Mouse (Mus musculus): ENCODE measurements around the gene Camk2b. TPM values are rescaled to one million over a fixed set of nuclear protein-coding genes. Genes with fewer than 3 reads are reported as not detected.

Camk2b gene
- polyA plus RNA-seq (2012; ENCODE audit: low replicate concordance), result 0.30 and 0.88 TPM in 2 replicates

DNA sequence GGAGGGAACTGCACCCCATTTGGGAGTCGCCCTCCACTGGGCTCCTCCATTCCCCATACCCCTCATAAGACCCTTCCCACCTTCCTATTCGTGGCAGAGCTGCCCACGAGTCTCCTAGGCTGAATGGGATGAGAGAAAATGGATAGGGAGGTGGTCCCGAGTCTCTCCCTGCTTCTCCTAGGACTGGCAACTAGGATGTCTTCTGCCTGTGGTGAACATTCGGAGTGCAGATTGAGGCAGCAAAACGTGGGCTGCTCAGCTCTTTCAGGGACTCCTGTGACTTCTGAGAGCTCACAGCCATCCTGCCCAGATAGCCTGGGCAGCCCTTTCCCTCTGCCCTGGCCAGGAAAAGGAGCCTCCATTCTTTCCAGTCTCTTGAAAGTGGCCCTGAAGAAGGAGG lies at the start of gene Camk2b:
TSS of gene Camk2b (minus strand) at position 187 of the 400 bp plus-strand sequence.

DNA sequence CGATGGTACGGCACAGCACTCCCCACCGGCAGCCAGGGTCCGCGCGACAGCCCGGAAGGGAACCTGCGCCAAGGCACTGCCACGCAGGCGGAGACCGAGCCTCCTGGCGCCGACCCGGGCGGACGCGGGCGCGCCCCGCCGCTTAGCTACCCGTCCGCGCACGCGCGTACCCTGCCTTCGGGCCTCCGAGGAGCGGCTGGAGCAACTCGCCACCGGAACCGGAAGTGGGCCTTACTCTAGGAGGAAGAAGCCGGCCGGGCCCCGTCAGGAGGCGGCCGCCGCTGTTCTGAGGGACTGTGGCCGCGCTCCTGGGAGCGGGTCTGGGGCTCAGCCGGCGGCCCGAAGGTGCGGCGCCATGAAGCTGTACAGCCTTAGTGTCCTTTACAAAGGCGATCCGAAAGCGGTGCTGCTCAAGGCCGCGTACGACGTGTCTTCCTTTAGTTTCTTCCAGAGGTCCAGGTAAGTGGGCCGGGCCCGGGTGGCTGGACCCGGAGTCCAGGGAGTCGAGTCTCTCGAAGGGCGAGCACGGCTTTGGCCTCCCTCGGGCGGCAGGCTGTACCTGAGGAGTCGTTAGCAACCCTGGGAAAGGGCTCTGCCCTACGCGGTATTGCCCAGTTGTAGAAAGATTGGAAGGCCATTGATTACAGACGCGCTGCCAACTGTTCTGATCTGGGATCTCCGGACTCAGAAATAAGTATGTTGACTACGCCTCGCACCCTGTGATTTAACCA lies 110.5 kb downstream of the Camk2b start, which contains the start of gene Ykt6:
TSS of gene Ykt6 (plus strand) at position 148 of the 731 bp plus-strand sequence.

DNA sequence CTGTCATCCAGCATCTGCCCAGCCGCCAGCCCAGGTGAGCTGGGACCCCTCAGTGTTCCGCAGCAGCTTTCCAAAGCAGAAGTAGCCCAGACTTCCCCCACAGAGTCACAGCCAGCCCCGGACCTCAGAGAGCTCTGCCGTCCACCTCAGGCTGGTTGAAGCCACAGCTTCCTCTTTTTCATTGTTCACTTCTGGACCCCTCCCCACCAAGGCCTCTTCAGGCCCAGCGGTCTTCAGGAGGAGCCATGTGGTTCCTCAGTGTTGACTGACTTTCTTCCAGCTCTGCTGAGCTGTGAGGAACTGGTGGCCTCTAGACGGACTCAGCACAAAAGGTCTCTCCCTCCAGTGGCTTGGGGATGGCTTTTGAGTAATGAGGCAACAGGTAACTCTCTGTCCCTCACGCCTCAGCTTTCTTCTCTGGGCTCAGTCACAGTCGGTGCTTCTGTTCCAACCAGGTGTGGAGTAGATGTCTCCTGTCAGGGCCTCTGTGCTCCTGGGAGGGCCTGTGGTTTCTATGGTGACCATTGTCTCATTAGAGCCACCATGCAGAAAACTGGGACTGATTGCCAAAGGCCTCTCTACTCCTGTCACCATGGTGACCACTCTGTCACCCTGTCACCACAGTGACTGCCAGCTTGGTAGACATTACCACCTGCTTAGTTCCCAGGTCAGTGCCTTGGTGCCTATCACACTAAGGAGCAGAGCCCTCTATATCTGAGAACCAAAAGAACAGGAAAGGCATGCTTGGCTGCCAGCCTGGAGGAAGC lies 116.4 kb downstream of the Camk2b start, which contains the start of gene Gck:
TSS of gene Gck (minus strand) at position 496 of the 767 bp plus-strand sequence.

Other genes starting within 250 kb of the Camk2b start
- 50.1 and 80.9 TPM in 2 replicates for gene Polm, start 228.3 kb downstream of the Camk2b start, polyA plus RNA-seq (2012; ENCODE audit: low replicate concordance)
- 0.48 and 0.84 TPM in 2 replicates for gene Aebp1, start 204.4 kb downstream of the Camk2b start, polyA plus RNA-seq (2012; ENCODE audit: low replicate concordance)
- gene Pold2, start 188.1 kb downstream of the Camk2b start, polyA plus RNA-seq (2012; ENCODE audit: low replicate concordance), result 215 and 262 TPM in 2 replicates
- gene Myl7, start 167.6 kb downstream of the Camk2b start, polyA plus RNA-seq (2012; ENCODE audit: low replicate concordance), result not detected in 2 replicates
- gene Gck, start 116.3 kb downstream of the Camk2b start, polyA plus RNA-seq (2012; ENCODE audit: low replicate concordance), result not detected in 2 replicates
- gene Ykt6, start 110.7 kb downstream of the Camk2b start, polyA plus RNA-seq (2012; ENCODE audit: low replicate concordance), result 9.0 and 10.0 TPM in 2 replicates
- gene A730071L15Rik, start 133.7 kb upstream of the Camk2b start, polyA plus RNA-seq (2012; ENCODE audit: low replicate concordance), result 0.09 TPM in 1 of 2 replicates, not detected in the other
- 26.0 and 31.2 TPM in 2 replicates for gene Nudcd3, start 134.1 kb upstream of the Camk2b start, polyA plus RNA-seq (2012; ENCODE audit: low replicate concordance)
- not detected in 2 replicates for gene Npc1l1, start 163.8 kb upstream of the Camk2b start, polyA plus RNA-seq (2012; ENCODE audit: low replicate concordance)
- gene Ddx56, start 201.4 kb upstream of the Camk2b start, polyA plus RNA-seq (2012; ENCODE audit: low replicate concordance), result 7.5 and 7.6 TPM in 2 replicates
- gene Tmed4, start 208.5 kb upstream of the Camk2b start, polyA plus RNA-seq (2012; ENCODE audit: low replicate concordance), result 34.6 and 44.7 TPM in 2 replicates
- gene Ogdh, start 225.3 kb upstream of the Camk2b start, polyA plus RNA-seq (2012; ENCODE audit: low replicate concordance), result 15.4 and 65.2 TPM in 2 replicates

All from hematopoietic multipotent progenitor cell, adult 10-12 weeks (in vitro differentiated cells).